Mouse (Mus musculus): ENCODE results near the gene Telo2. TPM values are rescaled to one million over a fixed set of nuclear protein-coding genes. Genes with fewer than 3 reads are reported as not detected.

Gene Telo2
- polyA plus RNA-seq, 1 experiment from 2014 or later, result 24.2 TPM

GRCm38 (mm10) chr17:25067442-25067851 is 48.3 kb downstream of the Telo2 start:
- H3K27ac ChIP-seq, result peak overlapping the region; percentile 65
- H3K36me3 ChIP-seq (ENCODE audit: insufficient read depth, low read length), result peaks cover 2% of the 10 kb centered on the region; the same call in 1 of the 2 replicates
- H3K27me3 ChIP-seq (ENCODE audit: insufficient read depth, low read length), result no peaks in the 10 kb centered on the region
- H3K9me3 ChIP-seq (replicated peaks; ENCODE audit: low read length), result no peaks in the 10 kb centered on the region
- no peaks in the 10 kb centered on the region for H3K4me1 ChIP-seq (replicated peaks; ENCODE audit: insufficient read depth, low read length)
- TF ChIP-seq CTCF (IDR thresholded peaks at IDR 0.05; ENCODE audit: low read depth), result no peak
- H3K4me3 ChIP-seq (replicated peaks; ENCODE audit: low read depth, low read length), result no peak overlapping the region
- no peak overlapping the region for H3K4me2 ChIP-seq (ENCODE audit: low read length)
- WGBS, result 72% methylated on average over 8 of the region's 8 CpGs
- ATAC-seq (replicated peaks; ENCODE audit: low FRiP score, low read depth), result no peak
- no peak overlapping the region for H3K9ac ChIP-seq (ENCODE audit: low read depth, low read length)
- peak; percentile 32 for DNase-seq (ENCODE audit: low spot score)

- DNase-seq (ENCODE audit: low spot score) (no peak), ATAC-seq (replicated peaks; ENCODE audit: low FRiP score, low read depth) (no peak)
- no peak overlapping the region for H3K4me3 ChIP-seq (replicated peaks; ENCODE audit: low read depth, low read length)
- no peaks in the 10 kb centered on the region for H3K9me3 ChIP-seq (replicated peaks; ENCODE audit: low read length)
- no peak for TF ChIP-seq CTCF (IDR thresholded peaks at IDR 0.05; ENCODE audit: low read depth)
- WGBS, result 85% methylated on average over 7 of the region's 7 CpGs
- no peak overlapping the region for H3K4me2 ChIP-seq (ENCODE audit: low read length)
- no peak overlapping the region for H3K9ac ChIP-seq (ENCODE audit: low read depth, low read length)
- H3K27ac ChIP-seq, result 0 out of 2 replicates have a peak overlapping the region, but pooled peaks have one; percentile 65
- H3K36me3 ChIP-seq (ENCODE audit: insufficient read depth, low read length), result peaks cover 11% of the 10 kb centered on the region; the same call in 1 of the 2 replicates
- no peaks in the 10 kb centered on the region for H3K4me1 ChIP-seq (replicated peaks; ENCODE audit: insufficient read depth, low read length)
- no peaks in the 10 kb centered on the region for H3K27me3 ChIP-seq (ENCODE audit: insufficient read depth, low read length)
These were observed 49.2 kb downstream of the Telo2 start for GRCm38 (mm10) chr17:25066595-25066994.

- H3K36me3 ChIP-seq (ENCODE audit: insufficient read depth, low read length), result peaks cover 12% of the 10 kb centered on the region; the same call in 1 of the 2 replicates
- 66% methylated on average over 3 of the region's 3 CpGs for WGBS
- no peak for TF ChIP-seq CTCF (IDR thresholded peaks at IDR 0.05; ENCODE audit: low read depth)
These were observed 50.6 kb downstream of the Telo2 start for GRCm38 (mm10) chr17:25065189-25065588.

GRCm38 (mm10) chr17:25064351-25064750 is 51.4 kb downstream of the Telo2 start:
- no peak overlapping the region for H3K9ac ChIP-seq (ENCODE audit: low read depth, low read length)
- H3K27ac ChIP-seq, result peak overlapping the region; percentile 14
- no peaks in the 10 kb centered on the region for H3K27me3 ChIP-seq (ENCODE audit: insufficient read depth, low read length)
- no peaks in the 10 kb centered on the region for H3K9me3 ChIP-seq (replicated peaks; ENCODE audit: low read length)
- DNase-seq (ENCODE audit: low spot score) (peak; percentile 91), ATAC-seq (replicated peaks; ENCODE audit: low FRiP score, low read depth) (no peak)
- TF ChIP-seq CTCF (IDR thresholded peaks at IDR 0.05; ENCODE audit: low read depth), result peak; percentile 11; the same call in 1 of the 2 replicates
- H3K4me1 ChIP-seq (replicated peaks; ENCODE audit: insufficient read depth, low read length), result no peaks in the 10 kb centered on the region
- no peak overlapping the region for H3K4me3 ChIP-seq (replicated peaks; ENCODE audit: low read depth, low read length)
- WGBS, result 42% methylated on average over 9 of the region's 9 CpGs
- H3K36me3 ChIP-seq (ENCODE audit: insufficient read depth, low read length), result peaks cover 13% of the 10 kb centered on the region; the same call in 1 of the 2 replicates
- no peak overlapping the region for H3K4me2 ChIP-seq (ENCODE audit: low read length)

More at GRCm38 (mm10) chr17:25065189-25065588, 50.6 kb downstream of the Telo2 start:
- H3K4me3 ChIP-seq (replicated peaks; ENCODE audit: low read depth, low read length), result no peak overlapping the region
- ATAC-seq (replicated peaks; ENCODE audit: low FRiP score, low read depth), result no peak
- no peaks in the 10 kb centered on the region for H3K9me3 ChIP-seq (replicated peaks; ENCODE audit: low read length)
- H3K27me3 ChIP-seq (ENCODE audit: insufficient read depth, low read length), result no peaks in the 10 kb centered on the region
- no peak overlapping the region for H3K9ac ChIP-seq (ENCODE audit: low read depth, low read length)
- no peak overlapping the region for H3K27ac ChIP-seq
- no peak overlapping the region for H3K4me2 ChIP-seq (ENCODE audit: low read length)
- no peak for DNase-seq (ENCODE audit: low spot score)
- H3K4me1 ChIP-seq (replicated peaks; ENCODE audit: insufficient read depth, low read length), result no peaks in the 10 kb centered on the region

GRCm38 (mm10) chr17:25063872-25064271 is 51.9 kb downstream of the Telo2 start:
- H3K4me1 ChIP-seq (replicated peaks; ENCODE audit: insufficient read depth, low read length), result no peaks in the 10 kb centered on the region
- H3K27ac ChIP-seq, result peak overlapping the region; percentile 14; the same call in 1 of the 2 replicates
- 66% methylated on average over 12 of the region's 12 CpGs for WGBS
- ATAC-seq (replicated peaks; ENCODE audit: low FRiP score, low read depth) (no peak; the same call in 1 of the 2 replicates), DNase-seq (ENCODE audit: low spot score) (no peak)
- no peak overlapping the region for H3K4me3 ChIP-seq (replicated peaks; ENCODE audit: low read depth, low read length)
- no peaks in the 10 kb centered on the region for H3K9me3 ChIP-seq (replicated peaks; ENCODE audit: low read length)
- no peak for TF ChIP-seq CTCF (IDR thresholded peaks at IDR 0.05; ENCODE audit: low read depth)
- peaks cover 18% of the 10 kb centered on the region; the same call in 1 of the 2 replicates for H3K36me3 ChIP-seq (ENCODE audit: insufficient read depth, low read length)
- H3K9ac ChIP-seq (ENCODE audit: low read depth, low read length), result no peak overlapping the region
- no peaks in the 10 kb centered on the region for H3K27me3 ChIP-seq (ENCODE audit: insufficient read depth, low read length)
- H3K4me2 ChIP-seq (ENCODE audit: low read length), result no peak overlapping the region

- H3K4me1 ChIP-seq (replicated peaks; ENCODE audit: insufficient read depth, low read length), result no peaks in the 10 kb centered on the region
- H3K27me3 ChIP-seq (ENCODE audit: insufficient read depth, low read length), result no peaks in the 10 kb centered on the region
- H3K4me2 ChIP-seq (ENCODE audit: low read length), result no peak overlapping the region
- H3K27ac ChIP-seq, result no peak overlapping the region
- peaks cover 21% of the 10 kb centered on the region; the same call in 1 of the 2 replicates for H3K36me3 ChIP-seq (ENCODE audit: insufficient read depth, low read length)
- H3K4me3 ChIP-seq (replicated peaks; ENCODE audit: low read depth, low read length), result no peak overlapping the region
- H3K9me3 ChIP-seq (replicated peaks; ENCODE audit: low read length), result no peaks in the 10 kb centered on the region
- ATAC-seq (replicated peaks; ENCODE audit: low FRiP score, low read depth) (no peak), DNase-seq (ENCODE audit: low spot score) (no peak)
- 78% methylated on average over 4 of the region's 4 CpGs for WGBS
- no peak for TF ChIP-seq CTCF (IDR thresholded peaks at IDR 0.05; ENCODE audit: low read depth)
- H3K9ac ChIP-seq (ENCODE audit: low read depth, low read length), result no peak overlapping the region
These were observed 52.5 kb downstream of the Telo2 start for GRCm38 (mm10) chr17:25063261-25063660.

GRCm38 (mm10) chr17:25057041-25057440 is 58.7 kb downstream of the Telo2 start:
- Histone ChIP-seq H3K36me3 (ENCODE audit: insufficient read depth, low read length) (peaks cover 49% of the 10 kb centered on the region), H3K4me3 (replicated peaks; ENCODE audit: low read depth, low read length) (no peak overlapping the region), H3K27ac (no peak overlapping the region), H3K27me3 (ENCODE audit: insufficient read depth, low read length) (no peaks in the 10 kb centered on the region), H3K9ac (ENCODE audit: low read depth, low read length) (no peak overlapping the region), H3K4me1 (replicated peaks; ENCODE audit: insufficient read depth, low read length) (no peaks in the 10 kb centered on the region), H3K4me2 (ENCODE audit: low read length) (no peak overlapping the region), H3K9me3 (replicated peaks; ENCODE audit: low read length) (no peaks in the 10 kb centered on the region)
- DNase-seq (ENCODE audit: low spot score) (no peak), ATAC-seq (replicated peaks; ENCODE audit: low FRiP score, low read depth) (no peak)
- 89% methylated on average over 6 of the region's 6 CpGs for WGBS
- peak; percentile 25; the same call in 1 of the 2 replicates for TF ChIP-seq CTCF (IDR thresholded peaks at IDR 0.05; ENCODE audit: low read depth)
